In genomic region chr10:112105785-112106184, GRCm38 (mm10) we compare ENCODE assay signal across 10 mouse cellular contexts. TPM values are rescaled to one million over a fixed set of nuclear protein-coding genes. Genes with fewer than 3 reads are reported as not detected.
DNase-seq lines count a peak whose midpoint lies in the region; ATAC-seq and TF ChIP-seq lines count a peak whose summit lies in the region.
"Not testable (repeated sequence)": the region's sequence is repeated elsewhere in the genome, so short reads cannot be mapped to it uniquely, and the experiment has no call there.
"Had no signal": no experiment of that assay in that cellular context is flagged by ENCODE, and none has a peak within 500 bp of the region (broad histone marks: within the 10 kb centered on the region; RNA-seq: fewer than 3 reads in every experiment).

No protein-coding gene starts in this region.

- not testable (repeated sequence) for H3K36me3 ChIP-seq in midbrain, embryonic 14.5 days (ENCODE audit: control insufficient read depth, insufficient read depth, low read length)

- H3K4me1 ChIP-seq in cortical plate, adult 2 months (ENCODE audit: control insufficient read depth, insufficient read depth, low read length); midbrain, embryonic 14.5 days (ENCODE audit: control insufficient read depth, insufficient read depth, low read length): not testable (repeated sequence)

- not testable (repeated sequence) for H3K9me3 ChIP-seq in midbrain, embryonic 14.5 days (ENCODE audit: control insufficient read depth, low read length)

- not testable (repeated sequence) for ATAC-seq in midbrain, embryonic 14.5 days (ENCODE audit: low FRiP score, low TSS enrichment)

- H3K27me3 ChIP-seq in midbrain, embryonic 14.5 days (ENCODE audit: control insufficient read depth, insufficient read depth, low read length): not testable (repeated sequence)

- not testable (repeated sequence) for TF ChIP-seq POLR2A in cortical plate, adult 2 months (IDR thresholded peaks at IDR 0.05; ENCODE audit: extremely low read depth, insufficient read depth, low read length)

- H3K27ac ChIP-seq in cortical plate, adult 2 months (ENCODE audit: insufficient read depth, low read length); midbrain, embryonic 14.5 days (replicated peaks; ENCODE audit: low read depth, low read length): not testable (repeated sequence)

- TF ChIP-seq CTCF in cortical plate, adult 2 months (IDR thresholded peaks at IDR 0.05; ENCODE audit: extremely low read depth, insufficient read depth, low read length): peak; percentile 69

- DNase-seq in 416B (ENCODE audit: low read depth): peak; percentile 50
- DNase-seq in adrenal gland, adult 18-20 months (ENCODE audit: low spot score in 2 of 2): peak; percentile 32 to 44
- DNase-seq in gastrocnemius, postnatal 10 days: peak; percentile 63
- peak; percentile 58 for DNase-seq in kidney, adult 9 months
- DNase-seq in left cerebral cortex, postnatal 4 days: peak; percentile 48
- peak; percentile 72 for DNase-seq in midbrain, embryonic 14.5 days
- peak; percentile 20 to 38 for DNase-seq in spleen, postnatal 36 days (ENCODE audit: low spot score in 2 of 2)

- not testable (repeated sequence) for H3K9ac ChIP-seq in midbrain, embryonic 14.5 days (replicated peaks; ENCODE audit: low read length)

- 11% methylated on average over 5 of the region's 5 CpGs for WGBS in midbrain, embryonic 14.5 days

- not testable (repeated sequence) for H3K4me3 ChIP-seq in cortical plate, adult 2 months (ENCODE audit: insufficient read depth, low read length); midbrain, embryonic 14.5 days (replicated peaks; ENCODE audit: low read depth, low read length)

- not testable (repeated sequence) for H3K4me2 ChIP-seq in midbrain, embryonic 14.5 days (ENCODE audit: low read length)

- intact Hi-C loops in left cerebral cortex, postnatal 4 days (cut with DNase I): loop anchor here (10.0 kb wide), 1 partner anchor 121 kb away; no protein-coding TSS in a partner anchor

RNA-seq across cellular contexts. Expression of gene Glipr1l2, which starts 22.6 kb away (rescaled TPM):
- total RNA-seq in adrenal gland, adult 18-20 months (2021): not detected
- polyA plus RNA-seq in cortical plate, adult 2 months (2012; rRNA removed): not detected in 2 replicates
- not detected for total RNA-seq in gastrocnemius, postnatal 10 days (2021)
- not detected for total RNA-seq in left cerebral cortex, postnatal 4 days (2021)
- not detected in 2 replicates for polyA plus RNA-seq in midbrain, embryonic 14.5 days (2014; fragmentation: Nextera tagmentation; extraction: Ambion mirVana)
- total RNA-seq: gastrocnemius, postnatal 4 days had no signal
- polyA plus RNA-seq: limb, embryonic 13.5 days had no signal

RNA-seq across cellular contexts. Expression of gene Glipr1l1, which starts 45.8 kb away (rescaled TPM):
- total RNA-seq in adrenal gland, adult 18-20 months (2021): not detected
- polyA plus RNA-seq in cortical plate, adult 2 months (2012; rRNA removed): 0.13 TPM in 1 of 2 replicates, not detected in the other
- total RNA-seq in gastrocnemius, postnatal 10 days (2021): not detected
- not detected for total RNA-seq in left cerebral cortex, postnatal 4 days (2021)
- polyA plus RNA-seq in midbrain, embryonic 14.5 days (2014; fragmentation: Nextera tagmentation; extraction: Ambion mirVana): 0.57 TPM in 1 of 2 replicates, not detected in the other
- total RNA-seq: gastrocnemius, postnatal 4 days had no signal
- polyA plus RNA-seq: limb, embryonic 13.5 days had no signal

RNA-seq across cellular contexts. Expression of gene Glipr1l3, which starts 54.3 kb away (rescaled TPM):
- not detected for total RNA-seq in adrenal gland, adult 18-20 months (2021)
- polyA plus RNA-seq in cortical plate, adult 2 months (2012; rRNA removed): 0.31 TPM in 1 of 2 replicates, not detected in the other
- not detected for total RNA-seq in gastrocnemius, postnatal 10 days (2021)
- total RNA-seq in left cerebral cortex, postnatal 4 days (2021): not detected
- 0.33 and 0.59 TPM in 2 replicates for polyA plus RNA-seq in midbrain, embryonic 14.5 days (2014; fragmentation: Nextera tagmentation; extraction: Ambion mirVana)
- total RNA-seq: gastrocnemius, postnatal 4 days had no signal
- polyA plus RNA-seq: limb, embryonic 13.5 days had no signal

RNA-seq across cellular contexts. Expression of gene Caps2, which starts 57.6 kb away (rescaled TPM):
- total RNA-seq in adrenal gland, adult 18-20 months (2021): not detected
- polyA plus RNA-seq in cortical plate, adult 2 months (2012; rRNA removed): 0.17 and 0.21 TPM in 2 replicates
- not detected for total RNA-seq in gastrocnemius, postnatal 10 days (2021)
- total RNA-seq in left cerebral cortex, postnatal 4 days (2021): 1 to 10 TPM in 1 of 2 experiments, under 1 TPM in 1; 0.48 to 1.0 TPM
- 0.45 and 0.53 TPM in 2 replicates for polyA plus RNA-seq in midbrain, embryonic 14.5 days (2014; fragmentation: Nextera tagmentation; extraction: Ambion mirVana)
